Mouse (Mus musculus): ENCODE results near the gene Fam102a. TPM values are rescaled to one million over a fixed set of nuclear protein-coding genes. Genes with fewer than 3 reads are reported as not detected.

Fam102a gene
- polyA plus RNA-seq, 1 experiment from 2014 or later: 5.7 TPM

- Histone ChIP-seq H3K4me1 (peaks cover 26% of the 10 kb centered on the region), H3K36me3 (peaks cover 32% of the 10 kb centered on the region), H3K4me3 (no peak overlapping the region), H3K4me2 (no peak overlapping the region), H3K9me3 (no peaks in the 10 kb centered on the region), H3K27ac (replicated peaks) (0 out of 2 replicates have a peak overlapping the region, but pooled peaks have one; percentile 49), H3K27me3 (replicated peaks) (no peaks in the 10 kb centered on the region), H3K9ac (0 out of 2 replicates have a peak overlapping the region, but pooled peaks have one; percentile 34)
- no peak for ATAC-seq (ENCODE audit: extremely low read depth, insufficient number of reproducible peaks, low FRiP score, low TSS enrichment)
- 43% methylated on average over 8 of the region's 8 CpGs for WGBS
Observed at GRCm38 (mm10) chr2:32601417-32602065, 66.4 kb downstream of the Fam102a start.

GRCm38 (mm10) chr2:32602600-32603054 is 67.5 kb downstream of the Fam102a start:
- no peaks in the 10 kb centered on the region for H3K9me3 ChIP-seq
- H3K27ac ChIP-seq (replicated peaks): peak overlapping the region; percentile 49
- H3K36me3 ChIP-seq: peaks cover 21% of the 10 kb centered on the region
- under 1% methylated on average over 11 of the region's 11 CpGs for WGBS
- ATAC-seq (ENCODE audit: extremely low read depth, insufficient number of reproducible peaks, low FRiP score, low TSS enrichment): no peak
- peak overlapping the region; percentile 65 for H3K9ac ChIP-seq
- no peaks in the 10 kb centered on the region for H3K27me3 ChIP-seq (replicated peaks)
- H3K4me3 ChIP-seq: peak overlapping the region; percentile 45
- H3K4me1 ChIP-seq: peaks cover 33% of the 10 kb centered on the region
- H3K4me2 ChIP-seq: peak overlapping the region; percentile 67

- H3K4me1 ChIP-seq: peaks cover 52% of the 10 kb centered on the region
- H3K9ac ChIP-seq: no peak overlapping the region
- ATAC-seq (ENCODE audit: extremely low read depth, insufficient number of reproducible peaks, low FRiP score, low TSS enrichment): no peak
- no peak overlapping the region for H3K4me3 ChIP-seq
- peaks cover 5% of the 10 kb centered on the region; the same call in 1 of the 2 replicates for H3K36me3 ChIP-seq
- H3K27me3 ChIP-seq (replicated peaks): no peaks in the 10 kb centered on the region
- H3K27ac ChIP-seq (replicated peaks): no peak overlapping the region
- H3K4me2 ChIP-seq: no peak overlapping the region
- no peaks in the 10 kb centered on the region for H3K9me3 ChIP-seq
- WGBS: 27% methylated on average over 10 of the region's 10 CpGs
Observed at GRCm38 (mm10) chr2:32604631-32605030, 69.5 kb downstream of the Fam102a start.

GRCm38 (mm10) chr2:32606161-32607142 is 71.3 kb downstream of the Fam102a start:
- WGBS: 13% methylated on average over 37 of the region's 55 CpGs
- ATAC-seq (ENCODE audit: extremely low read depth, insufficient number of reproducible peaks, low FRiP score, low TSS enrichment): peak; percentile 80
- no peaks in the 10 kb centered on the region for H3K36me3 ChIP-seq
- no peaks in the 10 kb centered on the region for H3K27me3 ChIP-seq (replicated peaks)
- H3K4me1 ChIP-seq: peaks cover 63% of the 10 kb centered on the region
- H3K9me3 ChIP-seq: no peaks in the 10 kb centered on the region
- peak overlapping the region; percentile 84 for H3K4me3 ChIP-seq
- peak overlapping the region; percentile 89 for H3K9ac ChIP-seq
- peak overlapping the region; percentile 96 for H3K4me2 ChIP-seq
- peak overlapping the region; percentile 90 for H3K27ac ChIP-seq (replicated peaks)

GRCm38 (mm10) chr2:32607262-32607947 is 72.3 kb downstream of the Fam102a start:
- Histone ChIP-seq H3K4me2 (peak overlapping the region; percentile 96), H3K27me3 (replicated peaks) (no peaks in the 10 kb centered on the region), H3K27ac (replicated peaks) (peak overlapping the region; percentile 90), H3K36me3 (peaks cover 4% of the 10 kb centered on the region), H3K4me1 (peaks cover 58% of the 10 kb centered on the region), H3K9me3 (no peaks in the 10 kb centered on the region), H3K4me3 (peak overlapping the region; percentile 84), H3K9ac (peak overlapping the region; percentile 89)
- ATAC-seq (ENCODE audit: extremely low read depth, insufficient number of reproducible peaks, low FRiP score, low TSS enrichment): 0 out of 2 replicates have a peak, but pooled peaks have one; percentile 3
- 5% methylated on average over 34 of the region's 34 CpGs for WGBS

GRCm38 (mm10) chr2:32608141-32608777 is 73.1 kb downstream of the Fam102a start:
- Histone ChIP-seq H3K27me3 (replicated peaks) (no peaks in the 10 kb centered on the region), H3K27ac (replicated peaks) (peak overlapping the region; percentile 90), H3K9ac (peak overlapping the region; percentile 89), H3K36me3 (peaks cover 13% of the 10 kb centered on the region), H3K9me3 (no peaks in the 10 kb centered on the region), H3K4me2 (peak overlapping the region; percentile 96), H3K4me1 (peaks cover 58% of the 10 kb centered on the region), H3K4me3 (peak overlapping the region; percentile 84)
- WGBS: 4% methylated on average over 25 of the region's 25 CpGs
- ATAC-seq (ENCODE audit: extremely low read depth, insufficient number of reproducible peaks, low FRiP score, low TSS enrichment): peak; percentile 17

GRCm38 (mm10) chr2:32608778-32609435 is 73.8 kb downstream of the Fam102a start:
- H3K9ac ChIP-seq: peak overlapping the region; percentile 89
- peak overlapping the region; percentile 96 for H3K4me2 ChIP-seq
- peak overlapping the region; percentile 90 for H3K27ac ChIP-seq (replicated peaks)
- ATAC-seq (ENCODE audit: extremely low read depth, insufficient number of reproducible peaks, low FRiP score, low TSS enrichment): no peak
- peaks cover 19% of the 10 kb centered on the region for H3K36me3 ChIP-seq
- H3K9me3 ChIP-seq: no peaks in the 10 kb centered on the region
- peaks cover 61% of the 10 kb centered on the region for H3K4me1 ChIP-seq
- peak overlapping the region; percentile 84 for H3K4me3 ChIP-seq
- H3K27me3 ChIP-seq (replicated peaks): no peaks in the 10 kb centered on the region
- 36% methylated on average over 18 of the region's 18 CpGs for WGBS

- Histone ChIP-seq H3K4me1 (peaks cover 57% of the 10 kb centered on the region), H3K4me2 (peak overlapping the region; percentile 96), H3K4me3 (peak overlapping the region; percentile 58), H3K9me3 (no peaks in the 10 kb centered on the region), H3K27ac (replicated peaks) (peak overlapping the region; percentile 71), H3K27me3 (replicated peaks) (no peaks in the 10 kb centered on the region), H3K36me3 (peaks cover 33% of the 10 kb centered on the region), H3K9ac (peak overlapping the region; percentile 76)
- 10% methylated on average over 23 of the region's 23 CpGs for WGBS
- no peak for ATAC-seq (ENCODE audit: extremely low read depth, insufficient number of reproducible peaks, low FRiP score, low TSS enrichment)
Observed at GRCm38 (mm10) chr2:32610610-32611229, 75.6 kb downstream of the Fam102a start.

GRCm38 (mm10) chr2:32612274-32612673 is 77.1 kb downstream of the Fam102a start:
- H3K4me2 ChIP-seq: no peak overlapping the region
- no peaks in the 10 kb centered on the region for H3K27me3 ChIP-seq (replicated peaks)
- no peak; the same call in 1 of the 2 replicates for ATAC-seq (ENCODE audit: extremely low read depth, insufficient number of reproducible peaks, low FRiP score, low TSS enrichment)
- H3K36me3 ChIP-seq: peaks cover 48% of the 10 kb centered on the region
- no peak overlapping the region for H3K27ac ChIP-seq (replicated peaks)
- WGBS: 68% methylated on average over 26 of the region's 26 CpGs
- H3K9me3 ChIP-seq: no peaks in the 10 kb centered on the region
- no peak overlapping the region for H3K9ac ChIP-seq
- H3K4me1 ChIP-seq: peaks cover 51% of the 10 kb centered on the region
- H3K4me3 ChIP-seq: no peak overlapping the region

GRCm38 (mm10) chr2:32617109-32617508 is 82.0 kb downstream of the Fam102a start:
- Histone ChIP-seq H3K36me3 (peaks cover 68% of the 10 kb centered on the region), H3K4me3 (no peak overlapping the region), H3K4me1 (peaks cover 42% of the 10 kb centered on the region), H3K9me3 (no peaks in the 10 kb centered on the region), H3K9ac (no peak overlapping the region), H3K27me3 (replicated peaks) (no peaks in the 10 kb centered on the region), H3K4me2 (no peak overlapping the region), H3K27ac (replicated peaks) (no peak overlapping the region)
- no peak for ATAC-seq (ENCODE audit: extremely low read depth, insufficient number of reproducible peaks, low FRiP score, low TSS enrichment)
- WGBS: 100% methylated on average over 1 of the region's 1 CpGs

Measured in heart, embryonic 13.5 days (tissue).